Mouse (Mus musculus) adrenal gland, adult 18-20 months (tissue): ENCODE results near the gene Ppt1. TPM values are rescaled to one million over a fixed set of nuclear protein-coding genes. Genes with fewer than 3 reads are reported as not detected.

Experiments
- DNase-seq, 2 experiments: peaks; one replicate each; pipeline ENCODE4 v3.0.0; 2021 to 2022; ENCODE audit warnings: low spot score in 2 of 2
- total RNA-seq, 2 experiments: library from RNA; stranded (reverse); gene quantifications; 1 replicate in 1 of 2; 2 replicates in 1 of 2; pipeline ENCODE4 v1.2.3; 2021

Ppt1 gene
- total RNA-seq, 2 experiments from 2014 or later: 71.4 to 79.5 TPM

DNA sequence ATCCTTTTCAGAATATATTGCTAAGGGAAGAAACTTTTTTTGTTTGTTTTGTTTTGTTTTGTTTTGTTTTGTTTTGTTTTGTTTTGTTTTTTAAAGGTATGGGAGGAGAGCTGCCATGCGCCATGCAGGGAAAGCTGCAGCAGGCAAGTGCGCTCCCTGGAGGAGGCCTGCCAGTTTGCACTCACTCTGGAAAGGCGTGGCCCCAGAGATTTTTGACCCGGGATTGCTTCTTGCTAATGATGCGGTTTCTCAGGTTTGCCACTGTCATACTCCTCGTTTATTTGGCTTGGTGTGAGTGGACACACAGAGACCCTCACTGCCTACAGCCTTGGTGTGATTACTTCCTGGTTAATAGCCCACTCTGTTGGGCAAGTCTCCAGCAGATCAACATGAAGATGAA, 66.1 kb downstream of the Ppt1 start:
- DNase-seq: no peak

DNA sequence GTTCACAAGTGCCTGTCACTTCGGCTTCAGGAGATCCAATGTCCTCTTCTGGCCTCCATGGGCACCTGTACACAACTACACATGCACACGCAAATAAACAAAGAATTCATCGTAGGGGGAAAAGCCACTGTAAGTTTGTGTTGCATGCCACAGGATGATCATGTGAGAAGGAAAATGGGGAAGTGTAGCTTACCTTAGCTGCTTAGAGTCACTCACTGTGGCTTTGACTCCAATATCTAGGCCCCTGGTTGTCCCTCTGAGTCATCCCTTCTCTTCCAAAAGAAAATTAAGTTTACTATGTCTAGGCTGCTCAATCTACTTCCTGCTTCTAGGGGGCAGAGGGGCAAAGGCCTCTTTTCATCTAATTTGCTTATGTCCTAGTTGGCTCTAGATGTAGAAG, 67.7 kb downstream of the Ppt1 start:
- DNase-seq: no peak

DNA sequence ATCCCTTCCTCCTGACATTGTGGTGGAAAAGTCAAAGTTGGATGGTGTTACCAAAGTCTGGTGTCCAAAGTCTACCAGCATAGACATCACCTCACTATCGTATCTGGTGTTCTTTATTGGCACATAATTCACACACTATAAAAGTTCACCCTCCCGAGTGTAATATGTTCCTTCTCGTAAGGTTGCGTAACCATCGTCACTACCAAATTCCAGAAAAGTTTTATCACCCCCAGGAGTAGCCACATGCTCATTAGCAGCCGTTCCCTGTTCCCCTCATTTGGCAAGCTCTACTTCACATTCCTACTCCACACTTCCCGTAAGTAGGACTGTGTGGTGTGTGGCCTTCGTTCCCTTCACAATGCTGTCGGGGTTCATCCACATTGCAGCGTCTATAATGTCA, 69.3 kb downstream of the Ppt1 start:
- DNase-seq: no peak

Other genes starting within 250 kb of the Ppt1 start
- gene 9530002B09Rik, start 147.0 kb upstream of the Ppt1 start, total RNA-seq: not detected
- gene Cap1, start 49.8 kb downstream of the Ppt1 start, total RNA-seq: 100 to 1,000 TPM; 142 to 155 TPM
- gene Mfsd2a, start 124.9 kb downstream of the Ppt1 start, total RNA-seq: 10 to 100 TPM; 17.3 to 27.3 TPM
- 1 to 10 TPM; 2.2 to 2.9 TPM for gene Mycl, start 159.4 kb downstream of the Ppt1 start, total RNA-seq
- 10 to 100 TPM; 18.2 to 19.7 TPM for gene Trit1, start 180.4 kb downstream of the Ppt1 start, total RNA-seq